Mouse (Mus musculus) midbrain, embryonic 12.5 days (tissue): ENCODE data around the gene Gucd1. TPM values are rescaled to one million over a fixed set of nuclear protein-coding genes. Genes with fewer than 3 reads are reported as not detected.
"Not testable (repeated sequence)": the region's sequence is repeated elsewhere in the genome, so short reads cannot be mapped to it uniquely, and the experiment has no call there.

Source experiments
- ATAC-seq: fragments of 200-750 bp; cut with Nextera tagmentation; 2 replicates; pipeline ENCODE4 v1.8.0; 2017; ENCODE audit warnings: low read depth, moderate TSS enrichment, moderate library complexity; ENCODE audit not compliant: low FRiP score
- H3K27ac ChIP-seq: fragments of 300-500 bp; sonication (generic); replicated peaks from 2 replicates; pipeline ENCODE4 v1.5.1; 2016; ENCODE audit warnings: mild to moderate bottlenecking
- H3K27me3 ChIP-seq: fragments of 300-500 bp; sonication (generic); 2 replicates; pipeline ENCODE4 v1.6.1; 2016; ENCODE audit warnings: mild to moderate bottlenecking
- H3K36me3 ChIP-seq: fragments of 300-500 bp; sonication (generic); 2 replicates; pipeline ENCODE4 v1.6.1; 2016
- H3K4me1 ChIP-seq: fragments of 300-500 bp; sonication (generic); 2 replicates; pipeline ENCODE4 v1.6.1; 2016
- H3K4me2 ChIP-seq: fragments of 300-500 bp; sonication (generic); replicated peaks from 2 replicates; pipeline ENCODE4 v1.6.1; 2016; ENCODE audit warnings: mild to moderate bottlenecking, moderate library complexity
- H3K4me3 ChIP-seq: fragments of 300-500 bp; sonication (generic); 2 replicates; pipeline ENCODE4 v1.5.1; 2016; ENCODE audit warnings: mild to moderate bottlenecking
- H3K9ac ChIP-seq: fragments of 300-500 bp; sonication (generic); replicated peaks from 2 replicates; pipeline ENCODE4 v1.6.1; 2016; ENCODE audit warnings: mild to moderate bottlenecking, moderate library complexity
- H3K9me3 ChIP-seq: fragments of 300-500 bp; sonication (generic); 2 replicates; pipeline ENCODE4 v1.6.1; 2016; ENCODE audit warnings: mild to moderate bottlenecking
- WGBS: fragments of 180-500 bp; shearing (Covaris S2); methylation state at CpG from one replicate; pipeline ENCODE4 v1.1.7; 2016; 5-methylcytosine and 5-hydroxymethylcytosine counted together
- polyA plus RNA-seq: library from polyadenylated mRNA; unstranded; fragments of >200 nt; fragmentation: Nextera tagmentation; extraction: Ambion mirVana; gene quantifications from 2 replicates; pipeline ENCODE4 v1.2.1, GENCODE M21; 2016

The Gucd1 gene
- polyA plus RNA-seq, 1 experiment from 2014 or later, result 29.3 TPM

DNA sequence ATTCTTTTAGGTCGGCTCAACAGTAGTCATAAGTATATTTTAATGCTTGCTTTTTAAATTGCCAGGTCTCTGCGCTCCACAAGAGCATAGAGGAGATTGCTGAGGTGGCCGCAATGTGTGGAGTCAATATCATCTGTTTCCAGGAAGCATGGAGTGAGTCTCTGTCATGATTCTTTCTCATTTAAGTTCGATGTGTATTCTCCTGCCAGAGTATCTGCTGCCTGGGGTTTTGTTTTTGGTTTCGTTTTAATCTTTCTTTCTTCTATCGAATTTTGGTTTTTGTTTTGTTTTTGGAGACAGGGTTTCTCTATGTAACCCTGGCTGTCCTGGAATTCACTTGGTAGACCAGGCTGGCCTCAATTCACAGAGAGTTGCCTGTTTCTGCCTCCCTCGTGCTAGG is 102.8 kb downstream of the Gucd1 start:
- no peaks in the 10 kb centered on the region for H3K9me3 ChIP-seq
- H3K4me3 ChIP-seq, result no peak overlapping the region
- no peak overlapping the region for H3K27ac ChIP-seq
- H3K4me2 ChIP-seq, result no peak overlapping the region
- peaks cover 19% of the 10 kb centered on the region for H3K4me1 ChIP-seq
- 0 out of 2 replicates have a peak, but pooled peaks cover 7% of the 10 kb centered on the region for H3K27me3 ChIP-seq
- ATAC-seq, result no peak
- no peak overlapping the region for H3K9ac ChIP-seq
- no peaks in the 10 kb centered on the region for H3K36me3 ChIP-seq
- WGBS, result 88% methylated on average over 7 of the region's 7 CpGs

DNA sequence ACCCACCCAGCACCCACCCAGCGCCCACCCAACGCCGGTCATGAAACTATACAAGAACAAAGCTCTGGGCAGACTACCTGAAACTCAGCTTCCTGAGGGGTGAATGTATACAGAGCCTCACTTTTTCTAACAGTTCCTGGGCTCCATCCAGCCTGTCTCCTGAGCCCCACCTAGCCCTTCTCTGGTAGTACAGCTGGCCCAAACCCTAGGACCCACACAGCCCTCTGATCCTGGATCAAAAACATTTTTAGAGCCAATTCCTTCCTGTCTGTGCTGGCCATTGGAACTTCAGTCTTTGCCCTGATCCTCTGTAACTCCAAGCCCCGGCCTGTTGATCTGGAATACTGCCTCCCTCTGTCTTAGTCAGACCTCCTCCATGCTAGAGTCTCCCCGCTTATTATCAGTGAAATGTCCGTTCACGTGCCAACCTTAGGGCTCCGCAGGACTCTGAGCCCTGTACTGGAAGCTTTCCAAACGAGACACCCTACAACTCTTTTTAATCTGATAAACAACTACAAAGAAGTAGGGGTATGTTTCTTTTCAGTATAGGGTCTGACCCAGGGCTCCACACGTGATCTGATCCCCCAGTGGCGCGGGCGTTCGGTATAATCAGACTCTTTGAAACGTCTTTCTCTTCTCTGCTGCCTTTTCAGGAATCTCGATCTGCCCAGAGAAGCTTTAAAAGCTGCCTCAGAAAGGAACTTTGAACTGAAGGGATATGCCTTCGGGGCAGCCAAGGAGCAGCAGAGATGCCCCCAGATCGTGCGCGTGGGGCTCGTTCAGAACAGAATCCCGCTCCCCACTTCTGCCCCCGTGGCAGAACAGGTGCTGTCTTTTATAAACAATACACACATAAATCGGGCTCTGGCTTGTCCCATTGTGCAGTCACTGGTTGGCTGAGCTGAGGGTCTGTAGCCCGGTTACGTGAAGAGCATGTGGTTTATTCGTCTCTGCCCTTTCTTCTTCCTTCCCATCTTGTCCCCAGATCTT is 105.4 kb downstream of the Gucd1 start:
- no peak for ATAC-seq
- Histone ChIP-seq H3K27me3 (0 out of 2 replicates have a peak, but pooled peaks cover 7% of the 10 kb centered on the region), H3K4me3 (no peak overlapping the region), H3K4me1 (peaks cover 19% of the 10 kb centered on the region), H3K36me3 (no peaks in the 10 kb centered on the region), H3K4me2 (peak overlapping the region; percentile 29), H3K27ac (no peak overlapping the region), H3K9ac (no peak overlapping the region), H3K9me3 (no peaks in the 10 kb centered on the region)
- WGBS, result 51% methylated on average over 27 of the region's 27 CpGs

- H3K9ac ChIP-seq, H3K4me2 ChIP-seq, H3K4me3 ChIP-seq, H3K36me3 ChIP-seq, H3K9me3 ChIP-seq, ATAC-seq, H3K27me3 ChIP-seq, H3K27ac ChIP-seq: not testable (repeated sequence)
- peaks cover 19% of the 10 kb centered on the region for H3K4me1 ChIP-seq
- WGBS, result 30% methylated on average over 10 of the region's 10 CpGs
Observed at GRCm38 (mm10) chr10:75411343-75412113, 106.2 kb downstream of the Gucd1 start.

- H3K36me3 ChIP-seq, result no peaks in the 10 kb centered on the region
- no peak overlapping the region for H3K27ac ChIP-seq
- H3K4me1 ChIP-seq, result peaks cover 16% of the 10 kb centered on the region
- H3K4me2 ChIP-seq, result no peak overlapping the region
- 80% methylated on average over 4 of the region's 4 CpGs for WGBS
- no peaks in the 10 kb centered on the region for H3K9me3 ChIP-seq
- no peaks in the 10 kb centered on the region for H3K27me3 ChIP-seq
- no peak for ATAC-seq
- H3K9ac ChIP-seq, result no peak overlapping the region
- no peak overlapping the region for H3K4me3 ChIP-seq
Observed at GRCm38 (mm10) chr10:75407741-75408140, 110.0 kb downstream of the Gucd1 start.

GRCm38 (mm10) chr10:75406755-75407154 is 111.0 kb downstream of the Gucd1 start:
- 54% methylated on average over 13 of the region's 13 CpGs for WGBS
- no peaks in the 10 kb centered on the region for H3K27me3 ChIP-seq
- no peak overlapping the region for H3K4me3 ChIP-seq
- no peaks in the 10 kb centered on the region for H3K36me3 ChIP-seq
- H3K9ac ChIP-seq, result no peak overlapping the region
- H3K4me2 ChIP-seq, result no peak overlapping the region
- H3K9me3 ChIP-seq, result no peaks in the 10 kb centered on the region
- H3K27ac ChIP-seq, result no peak overlapping the region
- no peak for ATAC-seq
- peaks cover 7% of the 10 kb centered on the region for H3K4me1 ChIP-seq

GRCm38 (mm10) chr10:75405916-75406315 is 111.9 kb downstream of the Gucd1 start:
- WGBS, result 92% methylated on average over 8 of the region's 8 CpGs
- no peak for ATAC-seq

DNA sequence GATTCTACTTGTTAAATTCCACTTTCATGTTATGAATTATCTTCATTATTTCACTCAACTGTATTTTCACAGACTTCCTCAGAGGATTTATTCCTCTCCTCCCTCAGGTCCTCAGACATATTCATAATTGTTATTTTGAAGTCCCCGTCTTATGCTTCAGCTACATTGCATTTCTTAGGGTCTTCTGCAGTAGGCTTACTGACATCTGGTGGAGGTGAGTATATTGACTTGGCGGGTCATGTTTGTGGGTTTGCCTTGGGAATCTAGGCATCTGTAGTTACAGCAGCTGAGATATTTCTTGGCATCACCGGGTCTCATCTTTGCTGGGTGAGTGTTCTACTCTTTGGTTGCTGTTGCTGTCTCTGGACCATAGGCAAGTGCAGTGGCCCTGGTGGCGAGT is 116.8 kb downstream of the Gucd1 start, which contains the start of gene Upb1:
Upb1 (plus strand) TSS at position 158 of the 400 bp plus-strand sequence.
- Histone ChIP-seq H3K4me3 (no peak within 1 kb of the TSS), H3K4me2 (no peak within 1 kb of the TSS), H3K27ac (no peak within 1 kb of the TSS), H3K9me3 (no peaks in the 10 kb centered on the region), H3K27me3 (no peaks in the 10 kb centered on the region), H3K9ac (no peak within 1 kb of the TSS), H3K4me1 (0 out of 2 replicates have a peak, but pooled peaks cover 4% of the 10 kb centered on the region), H3K36me3 (no peaks in the 10 kb centered on the region)
- 89% methylated on average over 4 of the region's 4 CpGs for WGBS
- no peak for ATAC-seq

More at GRCm38 (mm10) chr10:75405916-75406315, 111.9 kb downstream of the Gucd1 start:
- Histone ChIP-seq H3K9me3 (no peaks in the 10 kb centered on the region), H3K36me3 (no peaks in the 10 kb centered on the region), H3K4me2 (no peak overlapping the region), H3K27me3 (no peaks in the 10 kb centered on the region), H3K27ac (no peak overlapping the region), H3K4me1 (peaks cover 2% of the 10 kb centered on the region), H3K9ac (no peak overlapping the region), H3K4me3 (no peak overlapping the region)

DNA sequence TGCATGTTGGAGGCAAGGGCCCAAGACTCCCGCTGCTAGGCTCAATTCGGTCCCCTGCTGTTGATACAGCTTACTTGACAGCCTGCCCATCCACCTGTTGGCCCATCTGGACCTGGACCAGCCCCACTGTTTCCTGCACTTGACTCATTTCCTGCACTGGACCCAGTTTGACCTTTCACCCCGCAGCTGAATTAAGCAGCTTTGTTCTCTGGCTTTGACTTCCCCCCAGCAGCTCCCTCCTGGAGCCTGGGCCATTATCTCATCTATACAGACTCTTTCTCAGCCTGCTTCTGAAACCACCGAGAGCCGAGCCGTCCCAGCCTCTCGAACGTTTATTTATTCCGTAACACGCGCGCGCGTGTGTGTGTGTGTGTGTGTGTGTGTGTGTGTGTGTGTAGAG is 120.8 kb downstream of the Gucd1 start:
- 42% methylated on average over 14 of the region's 14 CpGs for WGBS
- Histone ChIP-seq H3K9me3 (no peaks in the 10 kb centered on the region), H3K4me3 (no peak overlapping the region), H3K4me2 (no peak overlapping the region), H3K27me3 (no peaks in the 10 kb centered on the region), H3K9ac (no peak overlapping the region), H3K36me3 (no peaks in the 10 kb centered on the region), H3K27ac (no peak overlapping the region), H3K4me1 (0 out of 2 replicates have a peak, but pooled peaks cover 4% of the 10 kb centered on the region)
- no peak for ATAC-seq

- Histone ChIP-seq H3K9ac (no peak overlapping the region), H3K27me3 (no peaks in the 10 kb centered on the region), H3K4me1 (0 out of 2 replicates have a peak, but pooled peaks cover 4% of the 10 kb centered on the region), H3K4me2 (no peak overlapping the region), H3K4me3 (no peak overlapping the region), H3K9me3 (no peaks in the 10 kb centered on the region), H3K27ac (no peak overlapping the region), H3K36me3 (no peaks in the 10 kb centered on the region)
- no peak for ATAC-seq
- WGBS, result 85% methylated on average over 8 of the region's 8 CpGs
Observed at GRCm38 (mm10) chr10:75394796-75395195, 123.0 kb downstream of the Gucd1 start.

DNA sequence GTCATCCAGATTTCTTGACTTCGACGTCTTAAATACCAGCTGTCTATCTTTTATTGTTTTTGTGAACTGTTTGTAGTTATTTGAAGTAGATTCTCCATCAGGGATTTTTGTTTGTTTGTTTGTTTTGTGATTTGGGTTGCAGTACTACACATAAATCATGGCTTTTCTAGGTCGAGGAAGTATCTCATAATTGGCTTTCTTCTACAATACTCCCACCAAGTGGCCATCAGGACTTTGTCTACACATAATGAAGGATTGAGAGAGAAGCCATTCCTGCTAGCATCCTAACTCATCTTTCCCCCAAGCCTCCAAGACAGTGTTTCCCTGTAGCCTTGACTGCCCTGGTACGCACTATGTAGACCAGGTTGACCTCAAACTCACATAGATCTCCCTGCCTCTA is 126.9 kb downstream of the Gucd1 start:
- H3K27me3 ChIP-seq, result no peaks in the 10 kb centered on the region
- no peak overlapping the region for H3K27ac ChIP-seq
- no peaks in the 10 kb centered on the region for H3K36me3 ChIP-seq
- no peak overlapping the region for H3K4me2 ChIP-seq
- H3K4me1 ChIP-seq, result no peaks in the 10 kb centered on the region
- H3K9me3 ChIP-seq, result no peaks in the 10 kb centered on the region
- no peak overlapping the region for H3K4me3 ChIP-seq
- WGBS, result 86% methylated on average over 4 of the region's 4 CpGs
- H3K9ac ChIP-seq, result no peak overlapping the region
- ATAC-seq, result no peak

GRCm38 (mm10) chr10:75390156-75390555 is 127.6 kb downstream of the Gucd1 start:
- no peak overlapping the region for H3K4me2 ChIP-seq
- 84% methylated on average over 2 of the region's 2 CpGs for WGBS
- ATAC-seq, result no peak

DNA sequence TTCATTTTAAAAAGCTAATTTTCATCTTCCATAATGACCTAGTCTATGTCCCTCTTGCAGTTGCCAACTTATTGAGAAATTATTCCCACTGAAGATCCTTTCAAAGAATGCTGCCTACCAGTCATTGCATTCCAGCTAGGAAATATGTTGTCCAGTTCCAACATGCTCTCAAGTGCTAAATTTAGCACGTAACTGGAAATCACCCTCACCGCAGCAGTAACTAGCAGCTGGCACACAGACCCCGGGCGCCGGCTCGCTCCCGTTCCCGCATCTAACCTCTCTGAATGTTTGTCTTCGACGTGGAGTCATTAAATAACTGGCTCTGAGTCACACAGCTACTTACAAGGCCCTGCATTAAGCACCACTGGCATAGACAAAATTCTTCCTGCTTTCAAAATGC is 139.1 kb downstream of the Gucd1 start:
- H3K9ac ChIP-seq, result no peak overlapping the region
- no peak for ATAC-seq

More at GRCm38 (mm10) chr10:75390156-75390555, 127.6 kb downstream of the Gucd1 start:
- Histone ChIP-seq H3K4me3 (no peak overlapping the region), H3K36me3 (no peaks in the 10 kb centered on the region), H3K9me3 (no peaks in the 10 kb centered on the region), H3K4me1 (no peaks in the 10 kb centered on the region), H3K27ac (no peak overlapping the region), H3K27me3 (no peaks in the 10 kb centered on the region), H3K9ac (no peak overlapping the region)

More for the DNA sequence above, 139.1 kb downstream of the Gucd1 start:
- no peak overlapping the region for H3K4me2 ChIP-seq
- no peak overlapping the region for H3K27ac ChIP-seq
- H3K4me3 ChIP-seq, result no peak overlapping the region
- H3K36me3 ChIP-seq, result no peaks in the 10 kb centered on the region
- WGBS, result 90% methylated on average over 10 of the region's 10 CpGs
- H3K4me1 ChIP-seq, result no peaks in the 10 kb centered on the region
- H3K9me3 ChIP-seq, result no peaks in the 10 kb centered on the region
- no peaks in the 10 kb centered on the region for H3K27me3 ChIP-seq
